Mouse (Mus musculus): ENCODE measurements around the gene Sdhaf4. TPM values are rescaled to one million over a fixed set of nuclear protein-coding genes. Genes with fewer than 3 reads are reported as not detected.

Sdhaf4 gene
- polyA plus RNA-seq, 1 experiment from 2014 or later = 94.8 TPM

GRCm38 (mm10) chr1:23966226-23966625, 39.2 kb downstream of the Sdhaf4 start:
- H3K4me3 ChIP-seq (ENCODE audit: low read depth, low read length) = no peak overlapping the region
- ATAC-seq (ENCODE audit: low FRiP score) (no peak), DNase-seq (ENCODE audit: low spot score) (no peak)
- H3K36me3 ChIP-seq (ENCODE audit: control insufficient read depth, insufficient read depth, low read length) = no peaks in the 10 kb centered on the region
- H3K9ac ChIP-seq (ENCODE audit: low read depth, low read length) = no peak overlapping the region
- 67% methylated on average over 1 of the region's 1 CpGs for WGBS
- no peak overlapping the region for H3K27ac ChIP-seq (ENCODE audit: low read depth, low read length)
- H3K4me2 ChIP-seq (replicated peaks; ENCODE audit: low read depth, low read length) = no peak overlapping the region
- no peaks in the 10 kb centered on the region for H3K4me1 ChIP-seq (replicated peaks; ENCODE audit: control insufficient read depth, insufficient read depth, low read length)
- H3K9me3 ChIP-seq (ENCODE audit: control insufficient read depth, low read length) = no peaks in the 10 kb centered on the region
- H3K27me3 ChIP-seq (ENCODE audit: control insufficient read depth, insufficient read depth, low read length) = no peaks in the 10 kb centered on the region

GRCm38 (mm10) chr1:23959415-23959732, 46.1 kb downstream of the Sdhaf4 start:
- DNase-seq (ENCODE audit: low spot score) = peak; percentile 24
- H3K9me3 ChIP-seq (ENCODE audit: control insufficient read depth, low read length) = no peaks in the 10 kb centered on the region
- no peak for ATAC-seq (ENCODE audit: low FRiP score)
- no peak overlapping the region for H3K27ac ChIP-seq (ENCODE audit: low read depth, low read length)
- 16% methylated on average over 6 of the region's 6 CpGs for WGBS
- no peak overlapping the region for H3K4me3 ChIP-seq (ENCODE audit: low read depth, low read length)
- H3K36me3 ChIP-seq (ENCODE audit: control insufficient read depth, insufficient read depth, low read length) = no peaks in the 10 kb centered on the region
- H3K4me2 ChIP-seq (replicated peaks; ENCODE audit: low read depth, low read length) = no peak overlapping the region; the same call in 1 of the 2 replicates
- H3K27me3 ChIP-seq (ENCODE audit: control insufficient read depth, insufficient read depth, low read length) = no peaks in the 10 kb centered on the region
- no peak overlapping the region for H3K9ac ChIP-seq (ENCODE audit: low read depth, low read length)
- no peaks in the 10 kb centered on the region for H3K4me1 ChIP-seq (replicated peaks; ENCODE audit: control insufficient read depth, insufficient read depth, low read length)

- H3K4me3 ChIP-seq (ENCODE audit: low read depth, low read length) = no peak overlapping the region
- ATAC-seq (ENCODE audit: low FRiP score) (no peak; the same call in 1 of the 2 replicates), DNase-seq (ENCODE audit: low spot score) (peak; percentile 15)
- no peaks in the 10 kb centered on the region for H3K27me3 ChIP-seq (ENCODE audit: control insufficient read depth, insufficient read depth, low read length)
- no peaks in the 10 kb centered on the region for H3K36me3 ChIP-seq (ENCODE audit: control insufficient read depth, insufficient read depth, low read length)
- no peaks in the 10 kb centered on the region for H3K4me1 ChIP-seq (replicated peaks; ENCODE audit: control insufficient read depth, insufficient read depth, low read length)
- 14% methylated on average over 13 of the region's 13 CpGs for WGBS
- no peak overlapping the region for H3K27ac ChIP-seq (ENCODE audit: low read depth, low read length)
- no peaks in the 10 kb centered on the region for H3K9me3 ChIP-seq (ENCODE audit: control insufficient read depth, low read length)
- H3K9ac ChIP-seq (ENCODE audit: low read depth, low read length) = no peak overlapping the region
- 0 out of 2 replicates have a peak overlapping the region, but pooled peaks have one; percentile 11 for H3K4me2 ChIP-seq (replicated peaks; ENCODE audit: low read depth, low read length)
Measured at GRCm38 (mm10) chr1:23958668-23959414, 46.6 kb downstream of the Sdhaf4 start.

GRCm38 (mm10) chr1:23958101-23958500, 47.4 kb downstream of the Sdhaf4 start:
- Histone ChIP-seq H3K4me3 (ENCODE audit: low read depth, low read length) (no peak overlapping the region), H3K4me1 (replicated peaks; ENCODE audit: control insufficient read depth, insufficient read depth, low read length) (no peaks in the 10 kb centered on the region), H3K27me3 (ENCODE audit: control insufficient read depth, insufficient read depth, low read length) (no peaks in the 10 kb centered on the region), H3K27ac (ENCODE audit: low read depth, low read length) (no peak overlapping the region), H3K9me3 (ENCODE audit: control insufficient read depth, low read length) (no peaks in the 10 kb centered on the region), H3K9ac (ENCODE audit: low read depth, low read length) (no peak overlapping the region), H3K36me3 (ENCODE audit: control insufficient read depth, insufficient read depth, low read length) (no peaks in the 10 kb centered on the region), H3K4me2 (replicated peaks; ENCODE audit: low read depth, low read length) (no peak overlapping the region)
- ATAC-seq (ENCODE audit: low FRiP score) = no peak
- WGBS = 91% methylated on average over 6 of the region's 6 CpGs
- DNase-seq (ENCODE audit: low spot score) = no peak

GRCm38 (mm10) chr1:23955539-23955938, 49.9 kb downstream of the Sdhaf4 start:
- Histone ChIP-seq H3K4me1 (replicated peaks; ENCODE audit: control insufficient read depth, insufficient read depth, low read length) (no peaks in the 10 kb centered on the region), H3K4me2 (replicated peaks; ENCODE audit: low read depth, low read length) (no peak overlapping the region), H3K9ac (ENCODE audit: low read depth, low read length) (no peak overlapping the region), H3K9me3 (ENCODE audit: control insufficient read depth, low read length) (no peaks in the 10 kb centered on the region), H3K27me3 (ENCODE audit: control insufficient read depth, insufficient read depth, low read length) (no peaks in the 10 kb centered on the region), H3K27ac (ENCODE audit: low read depth, low read length) (no peak overlapping the region), H3K4me3 (ENCODE audit: low read depth, low read length) (no peak overlapping the region), H3K36me3 (ENCODE audit: control insufficient read depth, insufficient read depth, low read length) (no peaks in the 10 kb centered on the region)
- 91% methylated on average over 4 of the region's 4 CpGs for WGBS
- DNase-seq (ENCODE audit: low spot score) (no peak), ATAC-seq (ENCODE audit: low FRiP score) (no peak)

- Histone ChIP-seq H3K9ac (ENCODE audit: low read depth, low read length) (no peak overlapping the region), H3K36me3 (ENCODE audit: control insufficient read depth, insufficient read depth, low read length) (no peaks in the 10 kb centered on the region), H3K9me3 (ENCODE audit: control insufficient read depth, low read length) (no peaks in the 10 kb centered on the region), H3K4me2 (replicated peaks; ENCODE audit: low read depth, low read length) (no peak overlapping the region), H3K4me1 (replicated peaks; ENCODE audit: control insufficient read depth, insufficient read depth, low read length) (no peaks in the 10 kb centered on the region), H3K4me3 (ENCODE audit: low read depth, low read length) (no peak overlapping the region), H3K27me3 (ENCODE audit: control insufficient read depth, insufficient read depth, low read length) (no peaks in the 10 kb centered on the region), H3K27ac (ENCODE audit: low read depth, low read length) (no peak overlapping the region)
- ATAC-seq (ENCODE audit: low FRiP score) (no peak), DNase-seq (ENCODE audit: low spot score) (no peak)
- WGBS = 86% methylated on average over 13 of the region's 13 CpGs
Measured at GRCm38 (mm10) chr1:23953921-23954320, 51.5 kb downstream of the Sdhaf4 start.

- ATAC-seq (ENCODE audit: low FRiP score) = no peak
- H3K27me3 ChIP-seq (ENCODE audit: control insufficient read depth, insufficient read depth, low read length) = no peaks in the 10 kb centered on the region
- DNase-seq (ENCODE audit: low spot score) = no peak
- WGBS = 77% methylated on average over 15 of the region's 15 CpGs
- H3K4me3 ChIP-seq (ENCODE audit: low read depth, low read length) = no peak overlapping the region
- no peaks in the 10 kb centered on the region for H3K4me1 ChIP-seq (replicated peaks; ENCODE audit: control insufficient read depth, insufficient read depth, low read length)
- no peak overlapping the region for H3K4me2 ChIP-seq (replicated peaks; ENCODE audit: low read depth, low read length)
- H3K9ac ChIP-seq (ENCODE audit: low read depth, low read length) = no peak overlapping the region
- no peak overlapping the region for H3K27ac ChIP-seq (ENCODE audit: low read depth, low read length)
- H3K36me3 ChIP-seq (ENCODE audit: control insufficient read depth, insufficient read depth, low read length) = no peaks in the 10 kb centered on the region
- H3K9me3 ChIP-seq (ENCODE audit: control insufficient read depth, low read length) = no peaks in the 10 kb centered on the region
Measured at GRCm38 (mm10) chr1:23948778-23949699, 56.4 kb downstream of the Sdhaf4 start.

GRCm38 (mm10) chr1:23948290-23948689, 57.2 kb downstream of the Sdhaf4 start:
- 68% methylated on average over 7 of the region's 7 CpGs for WGBS
- DNase-seq (ENCODE audit: low spot score) (no peak), ATAC-seq (ENCODE audit: low FRiP score) (no peak)
- no peak overlapping the region for H3K27ac ChIP-seq (ENCODE audit: low read depth, low read length)
- H3K36me3 ChIP-seq (ENCODE audit: control insufficient read depth, insufficient read depth, low read length) = no peaks in the 10 kb centered on the region
- no peaks in the 10 kb centered on the region for H3K4me1 ChIP-seq (replicated peaks; ENCODE audit: control insufficient read depth, insufficient read depth, low read length)
- no peaks in the 10 kb centered on the region for H3K9me3 ChIP-seq (ENCODE audit: control insufficient read depth, low read length)
- no peak overlapping the region for H3K4me3 ChIP-seq (ENCODE audit: low read depth, low read length)
- H3K9ac ChIP-seq (ENCODE audit: low read depth, low read length) = no peak overlapping the region
- H3K27me3 ChIP-seq (ENCODE audit: control insufficient read depth, insufficient read depth, low read length) = no peaks in the 10 kb centered on the region
- no peak overlapping the region for H3K4me2 ChIP-seq (replicated peaks; ENCODE audit: low read depth, low read length)
